Mouse (Mus musculus) neural tube, embryonic 11.5 days (tissue): ENCODE data around the gene Foxk1. TPM values are rescaled to one million over a fixed set of nuclear protein-coding genes. Genes with fewer than 3 reads are reported as not detected.
A peak's percentile ranks its signal among the peaks of the same experiment; 100 is the strongest.

Source experiments
- ATAC-seq: fragments of 200-750 bp; cut with Nextera tagmentation; 2 replicates; pipeline ENCODE4 v1.8.0; 2017; ENCODE audit warnings: moderate number of reproducible peaks, mild to moderate bottlenecking, moderate TSS enrichment, moderate library complexity; ENCODE audit not compliant: insufficient read depth, low FRiP score, low TSS enrichment
- DNase-seq: peaks from one replicate; pipeline ENCODE4 v3.0.0-alpha.2; 2015; ENCODE audit warnings: low spot score
- H3K27ac ChIP-seq: fragments of 300-500 bp; sonication (generic); 2 replicates; pipeline ENCODE4 v1.5.1; 2014; ENCODE audit warnings: low read depth, mild to moderate bottlenecking, low read length
- H3K27me3 ChIP-seq: fragments of 300-500 bp; sonication (generic); 2 replicates; pipeline ENCODE4 v1.6.1; 2014; ENCODE audit warnings: mild to moderate bottlenecking, low read length, mixed read lengths; ENCODE audit not compliant: control insufficient read depth, insufficient read depth
- H3K36me3 ChIP-seq: fragments of 300-500 bp; sonication (generic); 2 replicates; pipeline ENCODE4 v1.6.1; 2014; ENCODE audit warnings: mild to moderate bottlenecking, low read length, moderate library complexity, mixed read lengths; ENCODE audit not compliant: control insufficient read depth, insufficient read depth
- H3K4me1 ChIP-seq: fragments of 300-500 bp; sonication (generic); 2 replicates; pipeline ENCODE4 v1.6.1; 2014; ENCODE audit warnings: low read length, mixed read lengths; ENCODE audit not compliant: control insufficient read depth, insufficient read depth
- H3K4me2 ChIP-seq: fragments of 300-500 bp; sonication (generic); 2 replicates; pipeline ENCODE4 v1.6.1; 2014; ENCODE audit warnings: low read depth, mild to moderate bottlenecking, moderate library complexity
- H3K4me3 ChIP-seq: fragments of 300-500 bp; sonication (generic); 2 replicates; pipeline ENCODE4 v1.5.1; 2014; ENCODE audit warnings: low read depth, low read length
- H3K9ac ChIP-seq: fragments of 300-500 bp; sonication (generic); 2 replicates; pipeline ENCODE4 v1.6.1; 2014; ENCODE audit warnings: mild to moderate bottlenecking, low read length
- H3K9me3 ChIP-seq: fragments of 300-500 bp; sonication (generic); 2 replicates; pipeline ENCODE4 v1.6.1; 2016; ENCODE audit warnings: low read length; ENCODE audit not compliant: control insufficient read depth
- WGBS: fragments of 180-500 bp; shearing (Covaris S2); extraction: QIAGEN DNeasy Blood & Tissue Kit; methylation state at CpG from one replicate; pipeline ENCODE4 v1.1.7; 2014; 5-methylcytosine and 5-hydroxymethylcytosine counted together
- polyA plus RNA-seq: library from polyadenylated mRNA; unstranded; fragments of >200 nt; fragmentation: Nextera tagmentation; extraction: Ambion mirVana; gene quantifications from 2 replicates; pipeline ENCODE4 v1.2.1, GENCODE M21; 2014

Gene Foxk1
- polyA plus RNA-seq, 1 experiment from 2014 or later: 3.9 TPM

- H3K9ac ChIP-seq: no peak overlapping the region
- no peak overlapping the region for H3K4me2 ChIP-seq
- H3K27ac ChIP-seq: peak overlapping the region; percentile 97
- no peaks in the 10 kb centered on the region for H3K36me3 ChIP-seq
- H3K4me1 ChIP-seq: peaks cover 22% of the 10 kb centered on the region
- no peaks in the 10 kb centered on the region for H3K27me3 ChIP-seq
- H3K9me3 ChIP-seq: 0 out of 2 replicates have a peak, but pooled peaks cover 4% of the 10 kb centered on the region
- 95% methylated on average over 4 of the region's 4 CpGs for WGBS
- no peak overlapping the region for H3K4me3 ChIP-seq
- no peak for DNase-seq
- ATAC-seq: no peak
These were observed 30.7 kb upstream of the Foxk1 start for GRCm38 (mm10) chr5:142370406-142371171.

- H3K4me2 ChIP-seq: peak overlapping the region; percentile 15; the same call in 1 of the 2 replicates
- peak; percentile 58 for ATAC-seq
These were observed 29.8 kb upstream of the Foxk1 start for GRCm38 (mm10) chr5:142371172-142372155.

GRCm38 (mm10) chr5:142372207-142372606 is 29.1 kb upstream of the Foxk1 start:
- DNase-seq: no peak
- H3K27ac ChIP-seq: peak overlapping the region; percentile 97
- H3K36me3 ChIP-seq: no peaks in the 10 kb centered on the region
- H3K4me3 ChIP-seq: no peak overlapping the region
- peaks cover 22% of the 10 kb centered on the region for H3K4me1 ChIP-seq
- 22% methylated on average over 6 of the region's 6 CpGs for WGBS
- no peak overlapping the region; the same call in none of the 2 replicates for H3K9ac ChIP-seq
- no peaks in the 10 kb centered on the region for H3K27me3 ChIP-seq
- H3K9me3 ChIP-seq: 0 out of 2 replicates have a peak, but pooled peaks cover 4% of the 10 kb centered on the region
- no peak overlapping the region for H3K4me2 ChIP-seq
- no peak for ATAC-seq

More at GRCm38 (mm10) chr5:142371172-142372155, 29.8 kb upstream of the Foxk1 start:
- peak; percentile 82 for DNase-seq
- Histone ChIP-seq H3K4me3 (no peak overlapping the region), H3K27me3 (no peaks in the 10 kb centered on the region), H3K9ac (peak overlapping the region; percentile 60), H3K9me3 (0 out of 2 replicates have a peak, but pooled peaks cover 4% of the 10 kb centered on the region), H3K27ac (peak overlapping the region; percentile 97), H3K4me1 (peaks cover 22% of the 10 kb centered on the region), H3K36me3 (no peaks in the 10 kb centered on the region)
- 5% methylated on average over 24 of the region's 24 CpGs for WGBS

GRCm38 (mm10) chr5:142374343-142374742 is 27.0 kb upstream of the Foxk1 start:
- Histone ChIP-seq H3K9me3 (0 out of 2 replicates have a peak, but pooled peaks cover 4% of the 10 kb centered on the region), H3K4me3 (no peak overlapping the region), H3K27me3 (no peaks in the 10 kb centered on the region), H3K36me3 (no peaks in the 10 kb centered on the region), H3K9ac (no peak overlapping the region), H3K4me2 (no peak overlapping the region), H3K27ac (no peak overlapping the region), H3K4me1 (peaks cover 16% of the 10 kb centered on the region; the same call in 1 of the 2 replicates)
- DNase-seq (no peak), ATAC-seq (no peak)
- 94% methylated on average over 9 of the region's 9 CpGs for WGBS

- H3K4me2 ChIP-seq: no peak overlapping the region
These were observed 25.7 kb upstream of the Foxk1 start for GRCm38 (mm10) chr5:142375641-142376040.

GRCm38 (mm10) chr5:142376071-142376470 is 25.2 kb upstream of the Foxk1 start:
- ATAC-seq (no peak), DNase-seq (no peak)

More at GRCm38 (mm10) chr5:142375641-142376040, 25.7 kb upstream of the Foxk1 start:
- no peaks in the 10 kb centered on the region for H3K36me3 ChIP-seq
- 0 out of 2 replicates have a peak, but pooled peaks cover 4% of the 10 kb centered on the region for H3K9me3 ChIP-seq
- ATAC-seq (no peak), DNase-seq (no peak)
- H3K4me3 ChIP-seq: no peak overlapping the region
- peaks cover 15% of the 10 kb centered on the region; the same call in 1 of the 2 replicates for H3K4me1 ChIP-seq
- no peaks in the 10 kb centered on the region for H3K27me3 ChIP-seq
- no peak overlapping the region for H3K9ac ChIP-seq
- WGBS: 96% methylated on average over 5 of the region's 5 CpGs
- H3K27ac ChIP-seq: no peak overlapping the region

GRCm38 (mm10) chr5:142378068-142378467 is 23.2 kb upstream of the Foxk1 start:
- H3K9me3 ChIP-seq: 0 out of 2 replicates have a peak, but pooled peaks cover 4% of the 10 kb centered on the region
- WGBS: 87% methylated on average over 2 of the region's 2 CpGs
- peaks cover 4% of the 10 kb centered on the region; the same call in 1 of the 2 replicates for H3K4me1 ChIP-seq
- no peaks in the 10 kb centered on the region for H3K27me3 ChIP-seq
- no peak overlapping the region for H3K9ac ChIP-seq
- no peak overlapping the region for H3K4me3 ChIP-seq
- no peak overlapping the region for H3K27ac ChIP-seq
- H3K36me3 ChIP-seq: no peaks in the 10 kb centered on the region
- no peak overlapping the region for H3K4me2 ChIP-seq
- ATAC-seq: no peak
- DNase-seq: no peak

More at GRCm38 (mm10) chr5:142376071-142376470, 25.2 kb upstream of the Foxk1 start:
- 77% methylated on average over 6 of the region's 6 CpGs for WGBS
- Histone ChIP-seq H3K27ac (no peak overlapping the region), H3K36me3 (no peaks in the 10 kb centered on the region), H3K4me3 (no peak overlapping the region), H3K9me3 (0 out of 2 replicates have a peak, but pooled peaks cover 4% of the 10 kb centered on the region), H3K4me2 (no peak overlapping the region), H3K27me3 (no peaks in the 10 kb centered on the region), H3K4me1 (peaks cover 12% of the 10 kb centered on the region; the same call in 1 of the 2 replicates), H3K9ac (no peak overlapping the region)

GRCm38 (mm10) chr5:142380491-142380890 is 20.8 kb upstream of the Foxk1 start:
- ATAC-seq: no peak
- H3K36me3 ChIP-seq: no peaks in the 10 kb centered on the region
- 53% methylated on average over 6 of the region's 6 CpGs for WGBS
- H3K9ac ChIP-seq: no peak overlapping the region
- H3K4me3 ChIP-seq: no peak overlapping the region
- no peak overlapping the region for H3K27ac ChIP-seq
- H3K9me3 ChIP-seq: no peaks in the 10 kb centered on the region
- no peak for DNase-seq
- H3K4me2 ChIP-seq: no peak overlapping the region
- H3K27me3 ChIP-seq: no peaks in the 10 kb centered on the region
- peaks cover 13% of the 10 kb centered on the region for H3K4me1 ChIP-seq
